Mouse (Mus musculus): ENCODE data around the gene Procr.

The Procr gene

DNA sequence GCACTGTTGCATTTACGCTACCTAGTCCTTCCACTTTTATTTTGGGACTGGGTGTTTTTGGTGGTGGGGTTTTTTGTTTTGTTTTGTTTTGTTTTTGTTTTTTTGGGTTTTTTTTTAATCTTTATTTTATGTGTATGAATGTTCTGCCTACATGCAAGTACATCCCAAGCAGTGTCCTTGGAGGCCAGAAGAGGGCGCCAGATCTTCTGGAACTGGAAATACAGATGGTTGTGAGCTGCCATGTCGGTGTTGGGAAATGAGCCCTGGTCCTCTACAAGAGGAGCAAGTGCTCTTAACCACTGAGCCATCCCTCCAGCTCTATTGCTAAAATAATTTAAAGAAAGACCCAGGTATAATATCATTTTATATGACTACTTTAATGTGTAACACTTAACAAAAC is 51.8 kb downstream of the Procr start:
- no peak for DNase-seq (ENCODE audit: extremely low spot score, low spot score)

DNA sequence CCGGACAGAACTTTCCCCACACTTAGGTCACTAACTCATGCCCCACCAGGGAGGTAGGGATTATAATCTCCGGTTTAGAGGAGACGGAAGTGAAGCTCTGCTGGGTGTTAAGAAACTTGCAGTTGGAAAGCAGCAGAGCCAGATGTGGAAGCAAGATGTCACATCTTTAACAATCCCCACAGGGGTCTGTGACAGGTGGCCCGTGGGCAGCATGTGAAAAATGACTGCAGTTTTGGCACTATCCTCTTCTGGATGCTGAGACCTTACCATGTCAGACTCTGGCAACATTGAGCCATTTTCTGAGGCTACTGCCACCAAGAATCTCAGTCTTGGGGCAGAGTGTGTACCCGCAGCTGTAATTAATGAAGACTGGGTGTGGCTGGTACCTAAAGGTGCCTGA is 53.1 kb downstream of the Procr start:
- no peak for DNase-seq (ENCODE audit: extremely low spot score, low spot score)

Measured in neural tube, embryonic 10.5 days (tissue).